Mouse (Mus musculus) kidney, embryonic 15.5 days (tissue): ENCODE results near the gene Lrba. TPM values are rescaled to one million over a fixed set of nuclear protein-coding genes. Genes with fewer than 3 reads are reported as not detected.
A peak's percentile ranks its signal among the peaks of the same experiment; 100 is the strongest.

Experiments used
- ATAC-seq: fragments of 200-750 bp; cut with Nextera tagmentation; replicated peaks from 2 replicates; pipeline ENCODE4 v1.8.0; 2017; ENCODE audit warnings: moderate TSS enrichment; ENCODE audit not compliant: low FRiP score
- H3K27ac ChIP-seq: fragments of 300-500 bp; sonication (generic); 2 replicates; pipeline ENCODE4 v1.5.1; 2015; ENCODE audit warnings: mild to moderate bottlenecking, inconsistent platforms
- H3K27me3 ChIP-seq: fragments of 300-500 bp; sonication (generic); 2 replicates; pipeline ENCODE4 v1.6.1; 2015; ENCODE audit warnings: inconsistent platforms
- H3K36me3 ChIP-seq: fragments of 300-500 bp; sonication (generic); 2 replicates; pipeline ENCODE4 v1.6.1; 2015; ENCODE audit warnings: inconsistent platforms
- H3K4me1 ChIP-seq: fragments of 300-500 bp; sonication (generic); 2 replicates; pipeline ENCODE4 v1.6.1; 2015; ENCODE audit warnings: inconsistent platforms
- H3K4me2 ChIP-seq: fragments of 300-500 bp; sonication (generic); 2 replicates; pipeline ENCODE4 v1.6.1; 2015; ENCODE audit warnings: moderate library complexity, mild to moderate bottlenecking, inconsistent platforms
- H3K4me3 ChIP-seq: fragments of 300-500 bp; sonication (generic); replicated peaks from 2 replicates; pipeline ENCODE4 v1.5.1; 2015; ENCODE audit warnings: mild to moderate bottlenecking, inconsistent platforms
- H3K9ac ChIP-seq: fragments of 300-500 bp; sonication (generic); 2 replicates; pipeline ENCODE4 v1.6.1; 2015; ENCODE audit warnings: mild to moderate bottlenecking, inconsistent platforms
- H3K9me3 ChIP-seq: fragments of 300-500 bp; sonication (generic); replicated peaks from 2 replicates; pipeline ENCODE4 v1.6.1; 2016; ENCODE audit warnings: inconsistent platforms
- WGBS: fragments of 180-500 bp; shearing (Covaris S2); methylation state at CpG from one replicate; pipeline ENCODE4 v1.1.7; 2015; ENCODE audit warnings: mixed read lengths; 5-methylcytosine and 5-hydroxymethylcytosine counted together
- polyA plus RNA-seq: library from polyadenylated mRNA; unstranded; fragments of >200 nt; fragmentation: Nextera tagmentation; extraction: Ambion mirVana; gene quantifications from 2 replicates; pipeline ENCODE4 v1.2.1, GENCODE M21; 2015

Gene Lrba
- polyA plus RNA-seq, 1 experiment from 2014 or later: 7.6 TPM

DNA sequence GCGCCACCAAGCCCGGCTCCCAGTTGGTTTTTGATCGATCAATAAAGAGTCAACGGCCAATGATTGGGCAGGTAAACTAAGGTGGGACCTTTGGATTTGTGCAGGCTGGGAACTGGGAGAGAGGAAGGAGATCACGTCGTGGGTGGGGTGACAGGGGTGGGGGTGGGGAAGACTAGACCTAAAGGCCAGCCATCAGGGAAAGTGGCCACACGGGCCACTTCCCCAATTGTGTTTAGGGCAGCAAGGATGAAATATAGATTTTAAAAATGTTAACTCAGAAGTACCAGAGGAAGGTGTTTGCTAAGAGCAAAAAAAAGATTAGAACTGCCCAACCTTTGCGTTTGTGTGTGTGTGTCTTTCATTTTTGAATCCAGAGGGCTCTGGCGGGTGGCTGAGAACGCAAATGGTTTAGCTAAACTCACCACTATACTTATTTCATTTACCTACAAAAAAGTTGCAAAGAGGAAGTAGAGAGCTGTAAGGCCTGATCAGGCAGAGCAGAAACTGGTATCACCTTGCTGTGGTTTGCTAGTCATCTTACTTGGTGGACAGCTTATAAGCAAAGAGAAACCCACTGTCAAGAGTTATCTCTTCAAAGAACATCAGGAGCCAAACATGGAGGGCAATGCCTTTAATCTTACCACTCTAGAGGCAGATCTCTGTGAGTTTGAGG, 14.1 kb upstream of the Lrba start:
- no peak for ATAC-seq
- 90% methylated on average over 10 of the region's 10 CpGs for WGBS
- H3K9me3 ChIP-seq: no peaks in the 10 kb centered on the region
- H3K27ac ChIP-seq: no peak overlapping the region
- H3K9ac ChIP-seq: no peak overlapping the region
- no peak overlapping the region for H3K4me2 ChIP-seq
- H3K4me3 ChIP-seq: no peak overlapping the region
- no peaks in the 10 kb centered on the region for H3K27me3 ChIP-seq
- no peaks in the 10 kb centered on the region for H3K36me3 ChIP-seq
- 0 out of 2 replicates have a peak, but pooled peaks cover 6% of the 10 kb centered on the region for H3K4me1 ChIP-seq

DNA sequence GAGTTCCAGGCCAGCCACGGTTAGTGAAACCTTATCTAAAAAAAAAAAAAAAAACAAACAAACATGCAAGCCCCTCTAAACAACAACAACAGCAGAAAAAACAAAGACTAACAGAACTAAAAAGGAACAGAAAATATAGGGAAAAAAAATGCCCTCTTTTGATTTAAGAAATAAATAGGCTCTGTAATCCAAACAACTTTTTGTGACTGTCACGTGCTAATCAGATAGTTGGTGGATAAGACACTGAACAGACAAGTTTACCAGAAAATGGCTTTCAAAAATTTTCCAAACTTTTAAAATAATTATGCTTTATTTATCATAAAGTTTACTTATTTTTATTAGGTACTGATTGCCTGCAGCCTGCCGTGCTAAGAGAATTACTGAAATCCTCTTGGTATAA, 13.5 kb upstream of the Lrba start:
- H3K36me3 ChIP-seq: no peaks in the 10 kb centered on the region
- H3K27me3 ChIP-seq: no peaks in the 10 kb centered on the region
- WGBS: 84% methylated on average over 3 of the region's 3 CpGs
- no peak for ATAC-seq
- 0 out of 2 replicates have a peak, but pooled peaks cover under 1% of the 10 kb centered on the region for H3K4me1 ChIP-seq
- H3K4me3 ChIP-seq: no peak overlapping the region
- H3K27ac ChIP-seq: no peak overlapping the region
- H3K9ac ChIP-seq: no peak overlapping the region
- no peaks in the 10 kb centered on the region for H3K9me3 ChIP-seq
- no peak overlapping the region for H3K4me2 ChIP-seq

DNA sequence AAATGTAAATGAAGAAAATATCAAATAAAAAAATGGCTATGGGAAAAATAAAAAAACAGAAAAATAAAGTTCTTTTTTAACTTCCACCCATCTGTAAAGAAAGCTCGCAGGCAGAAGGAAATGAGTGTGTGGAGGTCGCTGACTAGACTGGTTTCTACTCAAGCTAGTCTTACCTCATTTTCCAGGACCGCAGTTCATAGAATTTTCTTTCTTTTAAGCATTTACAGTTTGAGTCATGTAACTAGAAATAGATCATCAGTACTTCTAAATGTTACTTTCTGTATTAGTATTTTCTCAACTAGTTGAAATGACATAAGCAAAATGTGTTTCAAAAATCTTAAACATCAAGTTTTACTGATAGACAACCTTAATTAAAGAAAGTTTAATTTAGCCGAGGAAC, 10.2 kb upstream of the Lrba start:
- Histone ChIP-seq H3K4me1 (no peaks in the 10 kb centered on the region), H3K27me3 (no peaks in the 10 kb centered on the region), H3K36me3 (no peaks in the 10 kb centered on the region), H3K9ac (no peak overlapping the region), H3K4me3 (no peak overlapping the region), H3K4me2 (no peak overlapping the region), H3K27ac (no peak overlapping the region), H3K9me3 (no peaks in the 10 kb centered on the region)
- WGBS: 87% methylated on average over 4 of the region's 4 CpGs
- no peak for ATAC-seq

DNA sequence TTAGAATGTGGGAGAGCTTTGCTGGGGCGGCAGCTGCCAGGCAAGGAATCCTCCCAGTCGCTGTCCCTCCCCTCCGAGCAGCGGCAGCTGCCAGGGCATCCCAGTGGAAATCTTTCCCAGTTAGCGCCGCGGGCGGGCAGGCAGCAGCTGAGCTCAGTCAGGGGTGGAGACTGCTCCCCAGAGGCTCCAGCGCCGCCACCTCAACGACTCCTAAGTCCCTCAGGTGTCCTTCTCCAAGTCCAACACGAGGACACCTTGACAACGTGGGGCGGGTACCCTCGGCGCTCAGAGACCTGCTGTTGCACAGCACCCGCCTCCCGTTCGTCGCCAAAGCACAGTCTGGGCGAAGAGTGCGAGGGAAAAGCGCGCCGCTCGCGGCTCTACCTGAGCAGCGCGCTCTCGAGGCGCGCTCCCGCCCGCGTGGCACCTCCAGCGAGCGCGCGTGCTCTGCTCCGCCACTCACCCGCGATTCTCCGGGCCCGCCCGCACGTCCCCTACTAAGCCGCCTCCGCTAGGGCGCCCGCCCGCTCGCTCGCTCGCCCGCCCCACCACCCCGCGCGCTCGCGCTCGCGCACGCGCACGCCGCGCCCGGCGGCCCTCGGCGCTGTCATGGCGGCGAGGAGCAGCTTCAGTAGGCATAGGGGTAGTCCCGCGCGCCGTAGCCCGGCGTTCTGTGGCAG, 706 bp upstream of the Lrba start:
- peak overlapping the region; percentile 82 for H3K4me2 ChIP-seq
- H3K9ac ChIP-seq: peak overlapping the region; percentile 85
- peak overlapping the region; percentile 94 for H3K4me3 ChIP-seq
- peaks cover under 1% of the 10 kb centered on the region; the same call in 1 of the 2 replicates for H3K36me3 ChIP-seq
- WGBS: under 1% methylated on average over 78 of the region's 79 CpGs
- no peaks in the 10 kb centered on the region for H3K9me3 ChIP-seq
- 0 out of 2 replicates have a peak, but pooled peaks cover 5% of the 10 kb centered on the region for H3K4me1 ChIP-seq
- H3K27ac ChIP-seq: peak overlapping the region; percentile 99
- ATAC-seq: peak; percentile 95
- H3K27me3 ChIP-seq: peaks cover 2% of the 10 kb centered on the region; the same call in 1 of the 2 replicates

DNA sequence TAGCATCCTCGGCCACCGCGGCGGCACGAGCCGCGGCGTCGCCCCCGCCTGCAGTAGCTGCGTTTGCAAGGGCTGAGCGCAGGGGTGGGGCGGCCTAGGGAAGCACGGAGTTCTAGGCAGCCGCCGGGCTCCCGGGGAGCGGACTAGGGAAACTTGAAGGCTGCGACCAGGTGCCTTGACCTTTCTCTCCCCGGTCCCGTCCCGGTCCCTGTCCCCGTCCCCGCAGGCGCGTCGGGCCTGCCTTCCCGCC, 241 bp upstream of the Lrba start:
- H3K27me3 ChIP-seq: peaks cover 2% of the 10 kb centered on the region; the same call in 1 of the 2 replicates
- peak overlapping the region; percentile 99 for H3K27ac ChIP-seq
- WGBS: 1% methylated on average over 27 of the region's 28 CpGs
- H3K9ac ChIP-seq: peak overlapping the region; percentile 85
- peaks cover 5% of the 10 kb centered on the region; the same call in 1 of the 2 replicates for H3K36me3 ChIP-seq
- H3K4me3 ChIP-seq: peak overlapping the region; percentile 94
- H3K4me1 ChIP-seq: 0 out of 2 replicates have a peak, but pooled peaks cover 5% of the 10 kb centered on the region
- no peak for ATAC-seq
- peak overlapping the region; percentile 82 for H3K4me2 ChIP-seq
- no peaks in the 10 kb centered on the region for H3K9me3 ChIP-seq

DNA sequence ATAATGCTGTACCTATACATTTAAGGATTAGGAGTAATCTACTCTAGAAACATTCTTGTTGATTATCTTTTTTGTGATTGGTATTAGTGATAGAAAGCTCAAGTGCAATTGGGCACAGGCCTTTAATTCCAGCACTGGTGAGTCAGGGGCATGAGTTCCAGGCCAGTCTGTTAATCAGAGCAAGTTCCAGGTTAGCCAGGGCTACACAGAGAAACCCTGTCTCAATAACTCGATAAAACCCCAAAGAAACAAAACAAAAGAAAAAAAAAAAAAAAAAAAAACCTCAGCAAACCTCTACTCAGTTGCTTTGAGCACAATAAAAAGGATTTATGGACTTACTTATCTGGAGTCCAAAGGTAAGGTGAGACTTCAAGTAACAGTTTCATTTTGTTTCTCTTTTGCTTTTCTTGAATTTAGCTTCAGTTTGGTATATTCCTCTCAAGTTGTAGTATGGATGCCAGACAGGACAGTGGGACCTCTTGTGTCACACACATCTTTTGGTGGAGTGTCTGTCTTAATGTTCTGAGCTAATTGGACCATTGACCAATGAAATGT, 7.1 kb downstream of the Lrba start:
- H3K9ac ChIP-seq: no peak overlapping the region
- H3K4me3 ChIP-seq: no peak overlapping the region
- H3K36me3 ChIP-seq: peaks cover 7% of the 10 kb centered on the region; the same call in 1 of the 2 replicates
- H3K9me3 ChIP-seq: no peaks in the 10 kb centered on the region
- no peak overlapping the region for H3K27ac ChIP-seq
- H3K27me3 ChIP-seq: no peaks in the 10 kb centered on the region
- ATAC-seq: no peak
- H3K4me2 ChIP-seq: no peak overlapping the region
- 0 out of 2 replicates have a peak, but pooled peaks cover 2% of the 10 kb centered on the region for H3K4me1 ChIP-seq
- WGBS: 48% methylated on average over 1 of the region's 1 CpGs

DNA sequence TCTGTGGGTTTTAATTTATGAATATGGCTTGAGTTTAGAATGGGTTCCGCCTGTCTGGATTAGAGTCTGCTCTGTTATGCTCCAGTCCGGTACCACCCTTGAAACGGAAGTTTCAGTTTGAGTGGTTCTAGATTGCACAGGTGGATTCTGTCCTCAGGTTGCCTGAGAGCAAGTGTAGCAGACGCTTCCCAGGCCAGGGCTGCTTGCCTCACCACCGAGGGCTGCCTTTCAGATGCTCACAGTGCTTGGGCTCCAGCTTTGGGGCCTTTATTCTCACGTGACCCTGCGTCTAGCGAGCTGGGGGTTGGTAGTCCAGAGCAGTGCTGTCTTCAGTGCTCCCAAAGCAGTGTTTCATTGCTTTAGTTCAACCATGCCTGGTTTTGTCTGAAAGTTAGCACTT, 22.7 kb downstream of the Lrba start:
- H3K4me2 ChIP-seq: no peak overlapping the region
- no peaks in the 10 kb centered on the region for H3K9me3 ChIP-seq
- H3K36me3 ChIP-seq: no peaks in the 10 kb centered on the region
- H3K27ac ChIP-seq: no peak overlapping the region
- no peaks in the 10 kb centered on the region for H3K4me1 ChIP-seq
- ATAC-seq: no peak
- WGBS: 81% methylated on average over 8 of the region's 8 CpGs
- H3K4me3 ChIP-seq: no peak overlapping the region
- H3K27me3 ChIP-seq: no peaks in the 10 kb centered on the region
- no peak overlapping the region for H3K9ac ChIP-seq

DNA sequence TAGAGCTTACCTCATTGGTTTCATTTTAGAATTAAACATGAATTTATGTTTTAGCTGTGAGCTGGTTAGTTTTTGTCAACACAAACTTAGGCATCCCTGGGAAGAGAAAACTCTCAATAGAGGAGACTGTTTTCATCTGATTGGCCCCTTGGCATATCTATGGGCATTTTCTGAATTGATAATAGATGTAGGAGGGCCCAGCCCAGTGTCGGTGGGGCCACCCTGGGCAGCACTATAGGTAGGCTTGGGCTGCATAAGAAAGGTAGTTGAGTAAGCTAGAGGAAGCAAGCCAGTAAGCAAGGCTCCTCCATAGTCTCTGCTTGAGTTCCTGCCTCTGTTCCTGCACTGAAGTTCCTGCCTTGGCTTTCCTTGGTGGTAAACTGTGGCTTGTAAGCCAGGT, 26.7 kb downstream of the Lrba start:
- Histone ChIP-seq H3K4me2 (no peak overlapping the region), H3K4me1 (no peaks in the 10 kb centered on the region; the same call in 1 of the 2 replicates), H3K36me3 (no peaks in the 10 kb centered on the region), H3K4me3 (no peak overlapping the region), H3K27me3 (no peaks in the 10 kb centered on the region), H3K27ac (no peak overlapping the region), H3K9ac (no peak overlapping the region), H3K9me3 (no peaks in the 10 kb centered on the region)
- 68% methylated on average over 1 of the region's 1 CpGs for WGBS
- ATAC-seq: no peak; the same call in 1 of the 2 replicates

DNA sequence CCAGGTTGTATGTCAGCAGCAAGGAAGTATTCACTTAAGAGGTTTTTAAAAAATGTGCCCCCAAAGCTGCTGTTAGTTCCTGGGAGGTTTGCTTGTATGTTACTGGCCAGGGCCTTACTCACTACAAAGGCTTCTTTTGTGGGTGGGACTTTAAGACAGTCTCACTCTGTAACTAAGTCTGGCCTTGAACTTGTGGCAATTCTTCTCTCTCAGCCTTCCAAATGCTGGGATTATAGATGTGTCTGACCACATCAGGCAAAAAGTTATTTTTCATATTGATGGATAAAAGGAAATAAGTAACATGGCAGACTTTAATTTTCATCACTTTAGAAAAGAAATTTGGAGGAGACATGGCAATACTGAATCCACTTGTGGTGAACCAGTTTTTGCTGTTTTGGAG, 28.1 kb downstream of the Lrba start:
- H3K36me3 ChIP-seq: no peaks in the 10 kb centered on the region
- no peak for ATAC-seq
- no peak overlapping the region for H3K27ac ChIP-seq
- no peak overlapping the region for H3K4me2 ChIP-seq
- H3K27me3 ChIP-seq: no peaks in the 10 kb centered on the region
- no peaks in the 10 kb centered on the region for H3K9me3 ChIP-seq
- H3K4me1 ChIP-seq: no peaks in the 10 kb centered on the region; the same call in 1 of the 2 replicates
- H3K9ac ChIP-seq: no peak overlapping the region
- no peak overlapping the region for H3K4me3 ChIP-seq

DNA sequence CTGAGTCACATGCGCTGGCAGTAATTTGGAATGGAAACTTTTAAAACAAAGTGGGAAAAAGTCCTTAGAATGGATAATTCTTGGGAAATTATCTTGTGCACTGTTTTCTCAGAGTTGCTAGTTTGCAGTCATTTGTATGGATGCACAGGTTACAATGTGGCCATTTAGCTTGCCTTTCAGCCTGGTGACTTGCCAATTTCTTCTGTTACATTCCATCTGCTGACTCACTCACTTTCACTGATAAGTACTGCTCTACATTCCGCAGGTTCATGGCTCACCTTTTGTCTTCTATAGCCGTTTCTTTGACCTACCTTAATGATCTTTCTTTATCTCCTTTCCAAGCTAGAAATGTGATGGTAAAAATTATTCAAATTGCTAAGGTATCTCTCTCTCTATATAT, 28.6 kb downstream of the Lrba start:
- Histone ChIP-seq H3K27ac (no peak overlapping the region), H3K9ac (no peak overlapping the region), H3K4me2 (no peak overlapping the region), H3K36me3 (no peaks in the 10 kb centered on the region), H3K4me3 (no peak overlapping the region), H3K4me1 (no peaks in the 10 kb centered on the region; the same call in 1 of the 2 replicates), H3K9me3 (no peaks in the 10 kb centered on the region), H3K27me3 (no peaks in the 10 kb centered on the region)
- WGBS: 74% methylated on average over 3 of the region's 3 CpGs
- ATAC-seq: no peak

DNA sequence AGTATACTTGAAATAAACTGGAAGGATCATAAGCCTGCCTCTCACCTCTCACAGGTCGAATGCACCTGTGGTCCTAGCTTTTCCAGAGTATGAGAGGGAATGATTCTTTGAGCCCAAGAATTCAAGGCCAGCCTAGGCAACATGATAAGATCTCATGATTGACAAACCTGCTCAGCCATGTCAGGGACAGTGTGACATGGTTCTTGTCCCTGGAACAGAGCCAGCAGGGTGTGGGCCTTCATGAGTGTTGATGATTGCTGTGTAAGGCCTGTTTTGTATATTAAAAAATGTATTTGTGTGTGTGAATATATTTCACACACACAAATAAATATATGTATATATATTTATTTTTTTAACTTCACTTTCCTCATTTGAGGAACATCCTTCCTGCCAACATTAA, 29.3 kb downstream of the Lrba start:
- no peaks in the 10 kb centered on the region for H3K9me3 ChIP-seq
- H3K36me3 ChIP-seq: no peaks in the 10 kb centered on the region
- H3K4me2 ChIP-seq: no peak overlapping the region
- H3K27me3 ChIP-seq: no peaks in the 10 kb centered on the region
- no peak for ATAC-seq
- no peak overlapping the region for H3K9ac ChIP-seq
- no peak overlapping the region for H3K27ac ChIP-seq
- H3K4me3 ChIP-seq: no peak overlapping the region
- WGBS: 66% methylated on average over 1 of the region's 1 CpGs
- no peaks in the 10 kb centered on the region; the same call in 1 of the 2 replicates for H3K4me1 ChIP-seq

DNA sequence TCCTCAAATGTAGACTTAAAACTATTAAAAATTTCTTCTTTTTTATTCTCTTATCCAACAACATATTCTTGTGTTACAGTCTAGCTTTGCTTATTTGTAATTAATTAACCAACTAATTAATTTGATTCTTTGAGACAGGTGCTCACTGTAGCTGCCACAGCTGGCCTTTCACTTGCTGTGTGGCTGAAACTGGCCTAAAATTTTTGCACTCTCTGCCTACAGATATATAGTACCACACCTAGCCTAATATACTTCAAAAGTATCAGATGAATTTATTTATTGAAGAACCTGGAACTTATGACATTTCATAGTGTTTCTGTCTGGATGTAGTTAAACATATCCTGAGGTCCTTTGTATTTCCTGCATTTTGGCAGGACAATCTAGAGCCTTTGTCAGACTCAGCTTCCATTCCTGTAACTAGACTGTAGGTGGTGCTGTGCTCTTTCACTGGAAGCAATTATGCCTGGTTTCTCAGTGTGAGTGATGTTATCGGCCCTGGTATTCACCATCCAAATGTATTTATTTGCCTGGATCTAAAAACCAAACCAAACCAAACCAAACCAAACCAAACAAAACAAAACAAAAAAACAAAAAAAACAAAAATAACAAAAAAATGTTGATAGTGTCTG, 43.7 kb downstream of the Lrba start:
- Histone ChIP-seq H3K9ac (no peak overlapping the region), H3K4me2 (no peak overlapping the region), H3K9me3 (no peaks in the 10 kb centered on the region), H3K27me3 (no peaks in the 10 kb centered on the region), H3K36me3 (no peaks in the 10 kb centered on the region), H3K27ac (no peak overlapping the region), H3K4me3 (no peak overlapping the region), H3K4me1 (no peaks in the 10 kb centered on the region)
- 4% methylated on average over 1 of the region's 1 CpGs for WGBS
- no peak for ATAC-seq
